Mouse (Mus musculus): ENCODE results near the gene Tgds. TPM values are rescaled to one million over a fixed set of nuclear protein-coding genes. Genes with fewer than 3 reads are reported as not detected.
A peak's percentile ranks its signal among the peaks of the same experiment; 100 is the strongest.
"Not testable (repeated sequence)": the region's sequence is repeated elsewhere in the genome, so short reads cannot be mapped to it uniquely, and the experiment has no call there.

Tgds gene
- polyA plus RNA-seq, 1 experiment from 2014 or later = 20.2 TPM

GRCm38 (mm10) chr14:118162640-118163039, 30.1 kb upstream of the Tgds start:
- Histone ChIP-seq H3K9me3 (ENCODE audit: control insufficient read depth, low read length) (no peaks in the 10 kb centered on the region), H3K4me1 (replicated peaks; ENCODE audit: control insufficient read depth, insufficient read depth, low read length) (no peaks in the 10 kb centered on the region), H3K4me2 (ENCODE audit: low read length) (no peak overlapping the region), H3K36me3 (ENCODE audit: control insufficient read depth, insufficient read depth) (peaks cover 21% of the 10 kb centered on the region), H3K4me3 (replicated peaks; ENCODE audit: low read length) (no peak overlapping the region), H3K27ac (ENCODE audit: low read length) (no peak overlapping the region), H3K27me3 (replicated peaks; ENCODE audit: control insufficient read depth, insufficient read depth, low read length) (no peaks in the 10 kb centered on the region), H3K9ac (replicated peaks; ENCODE audit: low read depth, low read length) (no peak overlapping the region)
- WGBS = 54% methylated on average over 14 of the region's 14 CpGs
- ATAC-seq = no peak

- no peak overlapping the region for H3K4me2 ChIP-seq (ENCODE audit: low read length)
- H3K9me3 ChIP-seq (ENCODE audit: control insufficient read depth, low read length) = no peaks in the 10 kb centered on the region
- H3K36me3 ChIP-seq (ENCODE audit: control insufficient read depth, insufficient read depth) = peaks cover 21% of the 10 kb centered on the region
- H3K27ac ChIP-seq (ENCODE audit: low read length) = no peak overlapping the region
- ATAC-seq = no peak
- H3K4me3 ChIP-seq (replicated peaks; ENCODE audit: low read length) = no peak overlapping the region
- no peak overlapping the region for H3K9ac ChIP-seq (replicated peaks; ENCODE audit: low read depth, low read length)
- no peaks in the 10 kb centered on the region for H3K27me3 ChIP-seq (replicated peaks; ENCODE audit: control insufficient read depth, insufficient read depth, low read length)
- no peaks in the 10 kb centered on the region for H3K4me1 ChIP-seq (replicated peaks; ENCODE audit: control insufficient read depth, insufficient read depth, low read length)
- WGBS = 85% methylated on average over 3 of the region's 3 CpGs
Observed at GRCm38 (mm10) chr14:118161751-118162150, 29.2 kb upstream of the Tgds start.

DNA sequence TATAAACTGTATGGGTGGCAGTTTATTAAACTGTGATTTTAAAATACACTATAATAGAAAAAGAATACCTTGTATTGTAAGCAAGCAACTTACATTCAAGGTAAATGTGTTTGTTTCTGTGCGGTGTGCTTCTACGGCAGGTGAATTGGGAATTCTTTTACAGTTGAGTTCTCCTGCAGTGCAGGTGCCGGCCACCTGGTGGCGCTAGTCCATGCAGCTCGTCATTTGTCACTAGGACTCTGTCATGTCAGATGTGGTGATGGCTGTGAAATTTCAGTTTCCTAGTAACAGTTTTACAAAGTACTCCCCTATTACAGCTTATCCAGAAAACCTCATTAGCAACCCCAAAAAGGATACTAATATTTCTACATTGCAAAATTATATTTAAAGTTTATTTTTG, 24.6 kb upstream of the Tgds start:
- Histone ChIP-seq H3K27me3 (replicated peaks; ENCODE audit: control insufficient read depth, insufficient read depth, low read length) (no peaks in the 10 kb centered on the region), H3K9ac (replicated peaks; ENCODE audit: low read depth, low read length) (no peak overlapping the region), H3K27ac (ENCODE audit: low read length) (no peak overlapping the region), H3K4me2 (ENCODE audit: low read length) (no peak overlapping the region), H3K9me3 (ENCODE audit: control insufficient read depth, low read length) (no peaks in the 10 kb centered on the region), H3K4me1 (replicated peaks; ENCODE audit: control insufficient read depth, insufficient read depth, low read length) (no peaks in the 10 kb centered on the region), H3K36me3 (ENCODE audit: control insufficient read depth, insufficient read depth) (peaks cover 21% of the 10 kb centered on the region), H3K4me3 (replicated peaks; ENCODE audit: low read length) (no peak overlapping the region)
- ATAC-seq = no peak
- 14% methylated on average over 5 of the region's 5 CpGs for WGBS

DNA sequence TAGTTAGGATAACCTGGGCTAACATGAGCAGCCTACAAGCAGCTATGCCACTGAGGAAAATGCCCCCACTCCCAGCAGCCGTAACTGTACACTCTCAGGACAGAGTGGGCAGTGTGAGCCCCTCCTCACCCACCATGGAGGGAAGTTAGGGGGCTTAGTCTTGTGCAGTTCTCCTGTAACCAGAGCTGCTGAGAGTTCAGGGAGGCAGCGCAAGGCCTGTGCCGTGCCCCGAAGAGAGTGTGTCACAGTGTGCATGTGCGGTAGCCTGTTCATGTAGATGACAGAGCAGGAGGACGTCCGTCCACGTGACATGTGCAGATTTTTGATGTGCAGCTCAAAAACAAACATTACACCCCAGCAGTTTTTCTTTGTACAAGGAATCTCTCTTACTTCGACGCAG, 24.2 kb upstream of the Tgds start:
- peaks cover 20% of the 10 kb centered on the region for H3K36me3 ChIP-seq (ENCODE audit: control insufficient read depth, insufficient read depth)
- H3K9ac ChIP-seq (replicated peaks; ENCODE audit: low read depth, low read length) = no peak overlapping the region
- no peak overlapping the region for H3K4me2 ChIP-seq (ENCODE audit: low read length)
- H3K27me3 ChIP-seq (replicated peaks; ENCODE audit: control insufficient read depth, insufficient read depth, low read length) = no peaks in the 10 kb centered on the region
- 82% methylated on average over 10 of the region's 10 CpGs for WGBS
- H3K4me3 ChIP-seq (replicated peaks; ENCODE audit: low read length) = no peak overlapping the region
- H3K4me1 ChIP-seq (replicated peaks; ENCODE audit: control insufficient read depth, insufficient read depth, low read length) = no peaks in the 10 kb centered on the region
- peak; percentile 45; the same call in 1 of the 2 replicates for ATAC-seq
- H3K27ac ChIP-seq (ENCODE audit: low read length) = no peak overlapping the region
- H3K9me3 ChIP-seq (ENCODE audit: control insufficient read depth, low read length) = no peaks in the 10 kb centered on the region

DNA sequence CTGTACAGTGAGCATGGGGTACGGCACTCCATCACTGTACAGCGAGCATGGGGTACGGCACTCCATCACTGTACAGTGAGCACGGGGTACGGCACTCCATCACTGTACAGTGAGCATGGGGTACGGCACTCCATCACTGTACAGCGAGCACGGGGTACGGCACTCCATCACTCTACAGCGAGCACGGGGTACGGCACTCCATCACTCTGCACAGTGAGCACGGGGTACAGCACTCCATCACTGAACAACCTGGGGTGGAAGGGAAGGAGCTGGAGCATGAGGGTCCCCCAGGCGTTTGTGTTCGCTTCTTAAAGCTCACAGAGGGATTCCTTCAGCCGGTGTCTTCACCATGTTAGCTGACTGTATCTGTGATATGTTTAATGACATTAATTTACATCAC, 23.5 kb upstream of the Tgds start:
- 92% methylated on average over 16 of the region's 16 CpGs for WGBS
- H3K4me1 ChIP-seq (replicated peaks; ENCODE audit: control insufficient read depth, insufficient read depth, low read length); H3K27me3 ChIP-seq (replicated peaks; ENCODE audit: control insufficient read depth, insufficient read depth, low read length); H3K27ac ChIP-seq (ENCODE audit: low read length); H3K4me3 ChIP-seq (replicated peaks; ENCODE audit: low read length); ATAC-seq; H3K4me2 ChIP-seq (ENCODE audit: low read length); H3K9me3 ChIP-seq (ENCODE audit: control insufficient read depth, low read length); H3K9ac ChIP-seq (replicated peaks; ENCODE audit: low read depth, low read length): not testable (repeated sequence)
- peaks cover 16% of the 10 kb centered on the region for H3K36me3 ChIP-seq (ENCODE audit: control insufficient read depth, insufficient read depth)

GRCm38 (mm10) chr14:118152294-118152651, 19.7 kb upstream of the Tgds start:
- Histone ChIP-seq H3K27ac (ENCODE audit: low read length) (no peak overlapping the region), H3K4me3 (replicated peaks; ENCODE audit: low read length) (no peak overlapping the region), H3K9me3 (ENCODE audit: control insufficient read depth, low read length) (no peaks in the 10 kb centered on the region), H3K9ac (replicated peaks; ENCODE audit: low read depth, low read length) (no peak overlapping the region), H3K4me2 (ENCODE audit: low read length) (no peak overlapping the region), H3K36me3 (ENCODE audit: control insufficient read depth, insufficient read depth) (no peaks in the 10 kb centered on the region), H3K27me3 (replicated peaks; ENCODE audit: control insufficient read depth, insufficient read depth, low read length) (no peaks in the 10 kb centered on the region), H3K4me1 (replicated peaks; ENCODE audit: control insufficient read depth, insufficient read depth, low read length) (no peaks in the 10 kb centered on the region)
- ATAC-seq = peak; percentile 41; the same call in 1 of the 2 replicates
- 89% methylated on average over 8 of the region's 8 CpGs for WGBS

GRCm38 (mm10) chr14:118151651-118152293, 19.2 kb upstream of the Tgds start:
- Histone ChIP-seq H3K4me2 (ENCODE audit: low read length) (no peak overlapping the region), H3K36me3 (ENCODE audit: control insufficient read depth, insufficient read depth) (no peaks in the 10 kb centered on the region), H3K9ac (replicated peaks; ENCODE audit: low read depth, low read length) (no peak overlapping the region), H3K9me3 (ENCODE audit: control insufficient read depth, low read length) (no peaks in the 10 kb centered on the region), H3K4me1 (replicated peaks; ENCODE audit: control insufficient read depth, insufficient read depth, low read length) (no peaks in the 10 kb centered on the region), H3K4me3 (replicated peaks; ENCODE audit: low read length) (no peak overlapping the region), H3K27ac (ENCODE audit: low read length) (no peak overlapping the region), H3K27me3 (replicated peaks; ENCODE audit: control insufficient read depth, insufficient read depth, low read length) (no peaks in the 10 kb centered on the region)
- 78% methylated on average over 5 of the region's 5 CpGs for WGBS
- ATAC-seq = peak; percentile 62; the same call in 1 of the 2 replicates

GRCm38 (mm10) chr14:118150656-118151551, 18.3 kb upstream of the Tgds start:
- no peaks in the 10 kb centered on the region for H3K36me3 ChIP-seq (ENCODE audit: control insufficient read depth, insufficient read depth)
- no peaks in the 10 kb centered on the region for H3K4me1 ChIP-seq (replicated peaks; ENCODE audit: control insufficient read depth, insufficient read depth, low read length)
- no peaks in the 10 kb centered on the region for H3K27me3 ChIP-seq (replicated peaks; ENCODE audit: control insufficient read depth, insufficient read depth, low read length)
- H3K27ac ChIP-seq (ENCODE audit: low read length) = no peak overlapping the region
- no peak overlapping the region for H3K9ac ChIP-seq (replicated peaks; ENCODE audit: low read depth, low read length)
- ATAC-seq = no peak
- H3K4me2 ChIP-seq (ENCODE audit: low read length) = no peak overlapping the region
- WGBS = 88% methylated on average over 26 of the region's 26 CpGs
- no peak overlapping the region for H3K4me3 ChIP-seq (replicated peaks; ENCODE audit: low read length)
- H3K9me3 ChIP-seq (ENCODE audit: control insufficient read depth, low read length) = no peaks in the 10 kb centered on the region

DNA sequence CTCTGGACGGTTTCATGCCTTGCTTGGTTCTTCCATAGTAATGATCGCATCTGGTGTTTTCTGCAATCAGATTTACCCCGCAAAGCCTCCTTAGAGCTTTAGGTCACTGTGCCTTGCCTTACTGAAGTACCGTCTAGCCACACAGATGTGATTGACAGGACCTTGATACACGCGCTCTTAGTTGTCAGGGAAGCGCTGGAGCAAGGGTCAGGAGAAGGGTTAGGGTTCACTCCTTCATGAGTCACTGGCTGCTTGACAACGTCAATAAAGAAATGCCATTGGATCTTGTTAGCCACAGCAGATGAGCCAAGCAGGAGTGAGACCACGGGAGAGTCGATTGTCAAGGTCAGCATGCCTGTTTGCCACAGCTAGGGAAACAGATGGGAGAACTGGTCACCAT, 16.0 kb upstream of the Tgds start:
- 86% methylated on average over 10 of the region's 10 CpGs for WGBS
- Histone ChIP-seq H3K27me3 (replicated peaks; ENCODE audit: control insufficient read depth, insufficient read depth, low read length) (no peaks in the 10 kb centered on the region), H3K36me3 (ENCODE audit: control insufficient read depth, insufficient read depth) (no peaks in the 10 kb centered on the region), H3K4me2 (ENCODE audit: low read length) (no peak overlapping the region), H3K9me3 (ENCODE audit: control insufficient read depth, low read length) (no peaks in the 10 kb centered on the region), H3K27ac (ENCODE audit: low read length) (no peak overlapping the region), H3K4me1 (replicated peaks; ENCODE audit: control insufficient read depth, insufficient read depth, low read length) (no peaks in the 10 kb centered on the region), H3K4me3 (replicated peaks; ENCODE audit: low read length) (no peak overlapping the region), H3K9ac (replicated peaks; ENCODE audit: low read depth, low read length) (no peak overlapping the region)
- no peak for ATAC-seq

Measured in forebrain, embryonic 16.5 days (tissue).